Mouse (Mus musculus) forebrain, embryonic 14.5 days (tissue): ENCODE measurements around the gene Ddx41. TPM values are rescaled to one million over a fixed set of nuclear protein-coding genes. Genes with fewer than 3 reads are reported as not detected.

Experiments used
- ATAC-seq: fragments of 200-750 bp; cut with Nextera tagmentation; 2 replicates; pipeline ENCODE4 v1.8.0; 2017; ENCODE audit warnings: mild to moderate bottlenecking, moderate library complexity
- DNase-seq: peaks from one replicate; pipeline ENCODE4 v3.0.0-alpha.2; 2015; ENCODE audit warnings: low spot score
- H3K27ac ChIP-seq: fragments of 300-500 bp; sonication (generic); 2 replicates; pipeline ENCODE4 v1.5.1; 2014; ENCODE audit warnings: low read depth, mild to moderate bottlenecking, control low read depth, low read length, moderate library complexity
- H3K27me3 ChIP-seq: fragments of 300-500 bp; sonication (generic); replicated peaks from 2 replicates; pipeline ENCODE4 v1.6.1; 2014; ENCODE audit warnings: low read length, control low read depth, mixed read lengths; ENCODE audit not compliant: control insufficient read depth, insufficient read depth
- H3K36me3 ChIP-seq: fragments of 300-500 bp; sonication (generic); 2 replicates; pipeline ENCODE4 v1.6.1; 2014; ENCODE audit warnings: low read length, control low read depth; ENCODE audit not compliant: control insufficient read depth, insufficient read depth
- H3K4me1 ChIP-seq: fragments of 300-500 bp; sonication (generic); 2 replicates; pipeline ENCODE4 v1.6.1; 2014; ENCODE audit warnings: antibody characterized with exemption, low read length, control low read depth; ENCODE audit not compliant: control insufficient read depth, insufficient read depth
- H3K4me2 ChIP-seq: fragments of 300-500 bp; sonication (generic); 2 replicates; pipeline ENCODE4 v1.6.1; 2014; ENCODE audit warnings: mild to moderate bottlenecking, control low read depth, low read length
- H3K4me3 ChIP-seq: fragments of 300-500 bp; sonication (generic); 2 replicates; pipeline ENCODE4 v1.5.1; 2014; ENCODE audit warnings: low read depth, low read length, control low read depth
- H3K9ac ChIP-seq: fragments of 300-500 bp; sonication (generic); 2 replicates; pipeline ENCODE4 v1.6.1; 2014; ENCODE audit warnings: mild to moderate bottlenecking, low read length, control low read depth, moderate library complexity
- H3K9me3 ChIP-seq: fragments of 300-500 bp; sonication (generic); replicated peaks from 2 replicates; pipeline ENCODE4 v1.6.1; 2016; ENCODE audit warnings: low read length, control low read depth, mixed read lengths; ENCODE audit not compliant: control insufficient read depth
- WGBS: fragments of 180-500 bp; shearing (Covaris S2); extraction: QIAGEN DNeasy Blood & Tissue Kit; methylation state at CpG from one replicate; pipeline ENCODE4 v1.1.7; 2014; 5-methylcytosine and 5-hydroxymethylcytosine counted together
- polyA plus RNA-seq: library from polyadenylated mRNA; unstranded; fragments of >200 nt; fragmentation: Nextera tagmentation; extraction: Ambion mirVana; gene quantifications from 2 replicates; pipeline ENCODE4 v1.2.1, GENCODE M21; 2014

Ddx41 gene
- polyA plus RNA-seq, 1 experiment from 2014 or later, result 75.7 TPM

DNA sequence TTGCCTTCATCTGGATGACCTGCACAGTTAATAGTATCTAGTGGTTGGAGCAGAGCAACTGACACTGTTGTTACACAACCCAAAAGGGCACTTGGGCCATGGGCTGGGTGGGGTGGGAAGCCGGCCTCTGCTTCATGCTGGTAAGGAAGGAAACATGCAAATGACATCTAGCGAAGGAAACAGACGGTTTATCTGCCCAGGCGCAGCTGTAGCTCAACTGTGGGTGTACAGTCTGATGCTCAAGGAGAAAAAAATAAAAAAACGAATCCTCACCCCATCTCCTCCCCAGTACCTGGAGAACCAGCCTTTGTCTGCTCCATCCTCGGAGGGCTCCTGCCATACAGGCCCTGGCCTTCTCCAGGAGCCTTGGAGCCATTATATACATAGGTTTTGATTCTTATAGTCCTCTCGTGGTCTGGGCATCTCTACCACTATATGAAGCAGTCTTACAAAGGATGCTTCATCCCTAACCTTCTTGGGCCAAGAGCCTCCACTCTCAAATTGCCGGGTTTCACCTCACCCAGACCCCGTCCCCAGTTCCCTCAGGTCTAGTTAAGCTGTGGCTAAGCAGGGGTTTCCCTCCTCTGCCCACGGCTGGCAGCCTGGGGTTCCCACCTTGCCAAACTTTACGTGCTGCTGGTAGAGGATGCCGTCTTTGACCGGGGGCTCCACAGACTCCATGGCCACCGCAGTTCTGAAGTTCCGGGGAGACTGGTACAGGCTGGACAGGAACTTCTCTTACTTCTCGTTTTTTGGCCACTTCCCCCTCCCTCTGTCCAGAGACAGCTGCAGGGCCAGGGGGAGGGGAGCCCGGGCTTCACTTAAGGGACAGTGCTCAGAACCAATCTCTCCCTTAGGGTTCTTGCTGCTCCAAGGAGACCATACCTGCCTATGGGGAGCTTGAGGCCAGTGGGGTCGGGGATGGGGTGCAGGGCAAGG lies 8.4 kb downstream of the Ddx41 start:
- 87% methylated on average over 18 of the region's 18 CpGs for WGBS
- Histone ChIP-seq H3K4me1 (no peaks in the 10 kb centered on the region), H3K9ac (no peak overlapping the region), H3K36me3 (peaks cover 38% of the 10 kb centered on the region), H3K27me3 (no peaks in the 10 kb centered on the region), H3K4me3 (no peak overlapping the region), H3K4me2 (no peak overlapping the region), H3K27ac (no peak overlapping the region), H3K9me3 (no peaks in the 10 kb centered on the region)
- DNase-seq (no peak), ATAC-seq (no peak)

DNA sequence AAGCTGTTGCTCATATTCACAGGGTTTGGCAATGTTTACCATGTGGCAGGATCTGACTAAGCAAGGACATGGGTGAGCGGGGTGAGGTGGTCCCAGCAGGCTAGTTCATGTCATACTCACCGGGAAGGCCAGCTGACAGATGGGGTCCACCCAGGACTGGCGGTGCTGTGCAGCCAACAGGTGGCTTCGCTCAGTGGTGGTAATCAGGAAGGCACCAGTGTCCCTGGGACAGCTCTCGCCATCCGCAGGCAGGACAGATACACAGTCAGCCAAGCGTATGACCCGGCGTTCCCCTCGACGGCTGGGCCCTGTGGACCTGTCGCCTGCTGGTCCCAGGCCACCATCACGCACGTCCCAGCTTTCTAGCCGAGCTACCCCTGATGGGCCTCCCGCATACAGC lies 9.2 kb downstream of the Ddx41 start:
- Histone ChIP-seq H3K4me1 (no peaks in the 10 kb centered on the region), H3K27ac (no peak overlapping the region), H3K9ac (no peak overlapping the region), H3K4me3 (no peak overlapping the region), H3K4me2 (no peak overlapping the region), H3K9me3 (no peaks in the 10 kb centered on the region), H3K27me3 (no peaks in the 10 kb centered on the region), H3K36me3 (peaks cover 35% of the 10 kb centered on the region)
- 88% methylated on average over 16 of the region's 16 CpGs for WGBS
- no peak for DNase-seq
- ATAC-seq, result no peak

DNA sequence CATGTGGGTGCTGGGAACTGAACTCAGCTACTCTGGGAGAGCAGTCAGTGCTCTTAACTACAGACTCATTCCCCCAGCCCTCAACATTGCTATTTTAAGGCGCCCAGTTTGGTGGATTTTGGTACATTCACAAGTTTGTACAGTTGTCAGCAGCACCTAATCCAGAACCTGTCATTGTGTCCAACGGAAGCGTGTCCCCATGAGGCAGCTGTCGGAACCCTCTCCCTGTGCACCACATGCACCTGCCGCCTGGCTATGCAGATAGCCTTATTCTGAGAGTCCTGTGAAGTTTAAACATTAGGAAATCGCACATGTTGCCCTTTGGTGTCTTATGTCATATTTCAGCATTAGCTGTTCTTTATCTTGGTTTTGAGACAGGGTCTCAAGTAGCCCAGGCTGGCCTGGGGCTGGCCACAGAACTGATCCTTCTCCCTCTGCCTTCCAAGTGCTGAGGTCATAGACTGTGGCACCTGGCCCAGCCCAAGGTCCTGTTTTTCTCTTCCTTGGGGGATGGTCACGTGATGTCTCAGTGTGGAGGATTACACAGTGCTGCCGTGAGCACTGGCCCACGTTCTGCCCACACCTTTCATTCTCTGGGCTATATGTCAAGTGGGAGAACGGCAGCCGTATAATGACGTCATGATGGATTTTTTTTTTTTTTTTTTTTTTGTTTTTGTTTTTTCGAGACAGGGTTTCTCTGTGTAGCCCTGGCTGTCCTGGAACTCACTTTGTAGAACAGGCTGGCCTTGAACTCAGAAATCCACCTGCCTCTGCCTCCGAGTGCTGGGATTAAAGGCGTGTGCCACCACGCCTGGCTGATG lies 10.5 kb downstream of the Ddx41 start:
- Histone ChIP-seq H3K27ac (no peak overlapping the region), H3K4me1 (no peaks in the 10 kb centered on the region), H3K4me3 (no peak overlapping the region), H3K27me3 (no peaks in the 10 kb centered on the region), H3K9me3 (no peaks in the 10 kb centered on the region), H3K4me2 (no peak overlapping the region), H3K36me3 (peaks cover 22% of the 10 kb centered on the region), H3K9ac (no peak overlapping the region)
- ATAC-seq (no peak), DNase-seq (no peak)
- WGBS, result 83% methylated on average over 16 of the region's 16 CpGs

DNA sequence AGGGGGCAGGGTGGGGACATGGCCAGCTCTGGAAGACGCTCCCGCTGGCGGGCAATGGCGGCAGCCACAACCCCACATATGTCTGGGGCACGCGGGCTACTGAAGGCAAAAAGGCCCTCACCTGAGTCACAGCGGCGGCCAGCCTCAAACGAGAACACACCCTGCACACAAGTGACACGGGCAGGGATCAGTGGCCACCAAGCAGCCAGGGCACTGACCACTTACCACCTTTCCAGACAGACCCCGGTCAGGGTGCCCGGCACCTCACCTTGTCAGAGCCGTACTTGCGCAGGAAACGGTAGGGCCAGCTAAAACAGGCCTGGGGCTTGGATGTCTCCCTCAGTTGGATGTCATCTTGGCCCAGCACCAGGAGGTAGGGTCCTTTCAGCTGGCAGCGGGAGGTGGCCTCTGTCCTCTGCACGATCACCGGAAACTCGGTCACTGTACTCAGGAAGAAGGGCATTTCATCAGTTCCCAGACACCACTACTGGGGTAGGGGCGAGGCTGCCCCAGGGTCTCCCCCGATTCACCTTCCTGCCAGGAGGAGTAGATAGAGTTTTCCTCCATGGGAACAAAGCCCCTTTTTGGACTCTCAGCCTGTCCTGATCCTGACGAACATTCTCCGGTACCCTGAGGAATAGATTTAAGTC lies 12.4 kb downstream of the Ddx41 start:
- ATAC-seq, result no peak
- 95% methylated on average over 23 of the region's 23 CpGs for WGBS
- H3K4me3 ChIP-seq, result no peak overlapping the region
- no peak for DNase-seq
- H3K27ac ChIP-seq, result no peak overlapping the region
- no peak overlapping the region for H3K4me2 ChIP-seq
- no peaks in the 10 kb centered on the region for H3K4me1 ChIP-seq
- no peak overlapping the region for H3K9ac ChIP-seq
- no peaks in the 10 kb centered on the region for H3K27me3 ChIP-seq
- H3K36me3 ChIP-seq, result 0 out of 2 replicates have a peak, but pooled peaks cover 4% of the 10 kb centered on the region
- H3K9me3 ChIP-seq, result no peaks in the 10 kb centered on the region

DNA sequence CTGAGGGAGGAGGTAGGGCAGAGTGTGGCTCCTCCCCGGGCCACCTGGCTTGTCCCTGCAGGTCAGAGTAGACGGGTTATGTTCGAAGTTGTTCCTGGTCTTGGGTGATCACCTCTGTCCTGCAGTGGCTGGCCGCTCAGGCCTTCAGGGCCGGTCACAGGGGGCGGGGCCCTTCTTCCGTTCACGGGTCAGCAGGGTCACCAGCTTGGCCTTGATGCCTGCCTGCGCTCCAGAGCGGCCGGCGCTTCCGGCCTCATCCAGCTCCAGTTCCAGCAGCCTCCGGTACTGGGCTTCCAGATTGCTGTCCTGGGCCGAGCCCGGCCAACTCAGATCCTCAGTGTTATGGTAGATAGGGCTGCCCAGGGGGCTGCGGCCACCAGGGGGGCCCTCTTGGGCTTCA lies 13.2 kb downstream of the Ddx41 start:
- H3K4me1 ChIP-seq, result no peaks in the 10 kb centered on the region
- no peak for ATAC-seq
- 0 out of 2 replicates have a peak, but pooled peaks cover 4% of the 10 kb centered on the region for H3K36me3 ChIP-seq
- no peak overlapping the region for H3K4me3 ChIP-seq
- H3K27ac ChIP-seq, result no peak overlapping the region
- no peaks in the 10 kb centered on the region for H3K9me3 ChIP-seq
- no peak overlapping the region for H3K9ac ChIP-seq
- H3K4me2 ChIP-seq, result no peak overlapping the region
- WGBS, result 82% methylated on average over 17 of the region's 17 CpGs
- no peaks in the 10 kb centered on the region for H3K27me3 ChIP-seq
- no peak for DNase-seq

DNA sequence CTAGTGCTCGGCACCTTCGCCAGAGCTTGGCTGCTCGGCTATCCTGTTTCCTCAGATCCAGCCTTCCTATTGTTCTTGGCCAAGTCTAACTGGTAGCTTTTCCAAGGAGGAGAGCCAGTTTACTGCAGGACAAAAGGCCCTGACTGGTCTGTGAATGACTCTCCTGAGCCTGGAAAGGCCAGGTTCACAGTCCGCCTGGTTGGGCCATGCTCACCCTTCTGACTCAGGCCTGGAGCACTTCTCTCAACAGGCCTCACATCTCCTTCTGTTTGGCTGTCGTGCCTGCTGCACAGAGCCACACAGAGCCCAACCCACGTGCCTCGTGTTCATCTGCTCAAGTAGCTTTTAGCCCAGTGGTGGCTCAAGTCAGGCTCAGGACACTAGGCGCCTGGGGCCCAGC lies 13.7 kb downstream of the Ddx41 start:
- DNase-seq, result no peak
- no peak overlapping the region for H3K9ac ChIP-seq
- no peaks in the 10 kb centered on the region for H3K9me3 ChIP-seq
- H3K36me3 ChIP-seq, result 0 out of 2 replicates have a peak, but pooled peaks cover 4% of the 10 kb centered on the region
- H3K27me3 ChIP-seq, result no peaks in the 10 kb centered on the region
- WGBS, result 54% methylated on average over 8 of the region's 8 CpGs
- H3K27ac ChIP-seq, result no peak overlapping the region
- H3K4me1 ChIP-seq, result no peaks in the 10 kb centered on the region
- no peak for ATAC-seq
- H3K4me3 ChIP-seq, result no peak overlapping the region
- no peak overlapping the region for H3K4me2 ChIP-seq

DNA sequence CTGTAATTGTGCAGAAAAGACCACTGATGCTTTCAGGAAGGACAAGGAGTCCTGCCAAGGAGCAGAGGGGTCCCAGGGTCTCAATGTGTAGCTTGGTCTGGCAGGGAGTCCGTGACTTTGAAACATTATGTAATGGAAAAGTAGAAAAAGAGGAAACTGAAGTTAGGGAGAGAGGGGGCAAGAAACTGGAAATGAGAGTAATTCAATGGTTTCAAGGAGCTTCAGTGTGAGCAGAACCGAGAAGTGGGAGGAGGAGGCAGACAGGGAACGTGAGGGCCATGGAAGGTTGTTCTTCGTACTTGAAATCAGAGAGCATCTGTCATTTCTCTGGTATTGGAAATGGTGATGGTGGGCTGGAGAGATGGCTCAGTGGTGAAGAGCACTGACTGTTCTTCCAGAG lies 16.9 kb downstream of the Ddx41 start:
- ATAC-seq (no peak), DNase-seq (no peak)
- Histone ChIP-seq H3K27ac (no peak overlapping the region), H3K9ac (no peak overlapping the region), H3K4me1 (no peaks in the 10 kb centered on the region), H3K9me3 (no peaks in the 10 kb centered on the region), H3K36me3 (0 out of 2 replicates have a peak, but pooled peaks cover 4% of the 10 kb centered on the region), H3K27me3 (no peaks in the 10 kb centered on the region), H3K4me2 (no peak overlapping the region), H3K4me3 (no peak overlapping the region)
- 81% methylated on average over 4 of the region's 4 CpGs for WGBS

DNA sequence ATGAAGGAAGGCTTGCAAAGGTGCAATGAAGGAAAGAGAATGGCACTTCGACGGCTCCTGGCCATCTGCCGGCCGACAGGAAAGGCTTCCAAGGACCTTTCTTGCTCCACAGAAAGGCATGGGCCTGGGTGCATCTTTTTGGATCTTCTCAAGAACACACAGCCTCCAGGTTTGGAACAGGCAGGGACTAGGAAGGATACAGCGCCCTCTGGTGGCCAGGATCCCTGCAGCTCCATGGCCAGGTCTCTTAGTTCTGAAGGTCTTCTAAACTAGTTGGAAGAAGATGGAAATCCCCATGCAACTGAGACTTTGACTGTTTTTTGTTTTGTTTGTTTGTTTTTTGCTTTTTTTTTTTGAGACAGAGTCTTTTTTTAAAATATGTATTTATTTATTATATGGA lies 19.5 kb downstream of the Ddx41 start:
- Histone ChIP-seq H3K4me3 (no peak overlapping the region), H3K4me2 (no peak overlapping the region), H3K27me3 (no peaks in the 10 kb centered on the region), H3K9me3 (no peaks in the 10 kb centered on the region), H3K27ac (no peak overlapping the region), H3K9ac (no peak overlapping the region), H3K4me1 (peaks cover 6% of the 10 kb centered on the region), H3K36me3 (no peaks in the 10 kb centered on the region)
- ATAC-seq (0 out of 2 replicates have a peak, but pooled peaks have one; percentile 35), DNase-seq (peak; percentile 91)
- 8% methylated on average over 5 of the region's 5 CpGs for WGBS
